Mouse (Mus musculus) hindbrain, embryonic 13.5 days (tissue): ENCODE data around the gene Bbs7. TPM values are rescaled to one million over a fixed set of nuclear protein-coding genes. Genes with fewer than 3 reads are reported as not detected.

Experiments
- ATAC-seq: fragments of 200-750 bp; cut with Nextera tagmentation; 2 replicates; pipeline ENCODE4 v1.8.0; 2017; ENCODE audit warnings: moderate TSS enrichment; ENCODE audit not compliant: low FRiP score
- H3K27ac ChIP-seq: fragments of 300-500 bp; sonication (generic); 2 replicates; pipeline ENCODE4 v1.5.1; 2015; ENCODE audit warnings: inconsistent platforms, mild to moderate bottlenecking, moderate library complexity
- H3K27me3 ChIP-seq: fragments of 300-500 bp; sonication (generic); 2 replicates; pipeline ENCODE4 v1.6.1; 2015; ENCODE audit warnings: mild to moderate bottlenecking, inconsistent platforms
- H3K36me3 ChIP-seq: fragments of 300-500 bp; sonication (generic); 2 replicates; pipeline ENCODE4 v1.6.1; 2015; ENCODE audit warnings: mild to moderate bottlenecking, inconsistent platforms
- H3K4me1 ChIP-seq: fragments of 300-500 bp; sonication (generic); replicated peaks from 2 replicates; pipeline ENCODE4 v1.6.1; 2015; ENCODE audit warnings: inconsistent platforms
- H3K4me2 ChIP-seq: fragments of 300-500 bp; sonication (generic); 2 replicates; pipeline ENCODE4 v1.6.1; 2015; ENCODE audit warnings: inconsistent platforms, mild to moderate bottlenecking, moderate library complexity
- H3K4me3 ChIP-seq: fragments of 300-500 bp; sonication (generic); 2 replicates; pipeline ENCODE4 v1.5.1; 2015; ENCODE audit warnings: mild to moderate bottlenecking, inconsistent platforms
- H3K9ac ChIP-seq: fragments of 300-500 bp; sonication (generic); 2 replicates; pipeline ENCODE4 v1.6.1; 2015; ENCODE audit warnings: mild to moderate bottlenecking, inconsistent platforms
- H3K9me3 ChIP-seq: fragments of 300-500 bp; sonication (generic); 2 replicates; pipeline ENCODE4 v1.6.1; 2016; ENCODE audit warnings: inconsistent platforms
- WGBS: fragments of 180-500 bp; shearing (Covaris S2); methylation state at CpG from one replicate; pipeline ENCODE4 v1.1.7; 2015; 5-methylcytosine and 5-hydroxymethylcytosine counted together
- polyA plus RNA-seq: library from polyadenylated mRNA; unstranded; fragments of >200 nt; fragmentation: Nextera tagmentation; extraction: Ambion mirVana; gene quantifications from 2 replicates; pipeline ENCODE4 v1.2.1, GENCODE M21; 2015

Bbs7 gene
- polyA plus RNA-seq, 1 experiment from 2014 or later, result 21.7 TPM

DNA sequence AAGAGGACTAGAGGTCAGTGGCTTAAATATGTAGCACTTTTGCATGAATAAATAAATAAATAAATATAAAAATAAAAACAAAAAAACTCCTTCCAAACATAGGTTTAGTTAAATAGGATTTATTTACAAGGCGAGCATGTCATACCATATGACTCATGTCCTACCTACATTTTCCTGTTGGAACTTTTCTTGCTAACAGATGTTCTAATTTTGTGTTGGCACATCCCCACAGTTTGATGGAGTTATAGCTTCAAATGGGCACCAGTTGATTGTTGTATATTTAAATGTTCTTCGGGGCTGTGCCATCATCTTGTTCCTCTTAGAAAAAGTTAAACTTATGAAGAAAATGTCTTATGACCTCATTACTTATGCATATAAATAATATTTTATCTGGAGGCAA is 71.9 kb downstream of the Bbs7 start:
- WGBS, result 93% methylated on average over 2 of the region's 2 CpGs
- no peaks in the 10 kb centered on the region for H3K36me3 ChIP-seq
- no peak overlapping the region for H3K9ac ChIP-seq
- no peak overlapping the region for H3K4me3 ChIP-seq
- H3K27me3 ChIP-seq, result no peaks in the 10 kb centered on the region
- H3K9me3 ChIP-seq, result no peaks in the 10 kb centered on the region
- no peak overlapping the region for H3K27ac ChIP-seq
- no peak overlapping the region for H3K4me2 ChIP-seq
- no peaks in the 10 kb centered on the region for H3K4me1 ChIP-seq
- ATAC-seq, result no peak

DNA sequence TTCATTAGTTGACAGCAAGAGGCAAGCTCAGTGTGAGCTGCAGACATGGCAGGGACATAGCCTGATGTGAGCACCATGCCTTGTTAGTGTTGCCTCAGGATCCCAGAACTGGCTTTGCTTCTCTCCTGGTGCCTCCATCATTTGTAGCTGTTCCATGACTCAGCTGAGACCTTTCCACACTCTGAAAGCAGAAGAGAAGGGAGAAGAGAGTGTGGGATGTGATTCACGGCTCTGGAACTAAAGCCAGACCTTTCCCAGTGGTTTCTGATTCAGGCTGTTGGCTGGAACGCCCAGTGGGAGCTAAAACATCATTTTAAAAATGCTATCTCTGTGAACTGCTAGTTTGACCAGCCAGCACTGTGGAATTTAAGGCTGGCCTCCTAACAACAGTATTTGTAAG is 72.5 kb downstream of the Bbs7 start:
- Histone ChIP-seq H3K36me3 (no peaks in the 10 kb centered on the region), H3K27ac (no peak overlapping the region), H3K9me3 (no peaks in the 10 kb centered on the region), H3K4me2 (no peak overlapping the region), H3K27me3 (no peaks in the 10 kb centered on the region), H3K9ac (no peak overlapping the region), H3K4me3 (no peak overlapping the region), H3K4me1 (no peaks in the 10 kb centered on the region)
- WGBS, result 71% methylated on average over 2 of the region's 2 CpGs
- ATAC-seq, result no peak

DNA sequence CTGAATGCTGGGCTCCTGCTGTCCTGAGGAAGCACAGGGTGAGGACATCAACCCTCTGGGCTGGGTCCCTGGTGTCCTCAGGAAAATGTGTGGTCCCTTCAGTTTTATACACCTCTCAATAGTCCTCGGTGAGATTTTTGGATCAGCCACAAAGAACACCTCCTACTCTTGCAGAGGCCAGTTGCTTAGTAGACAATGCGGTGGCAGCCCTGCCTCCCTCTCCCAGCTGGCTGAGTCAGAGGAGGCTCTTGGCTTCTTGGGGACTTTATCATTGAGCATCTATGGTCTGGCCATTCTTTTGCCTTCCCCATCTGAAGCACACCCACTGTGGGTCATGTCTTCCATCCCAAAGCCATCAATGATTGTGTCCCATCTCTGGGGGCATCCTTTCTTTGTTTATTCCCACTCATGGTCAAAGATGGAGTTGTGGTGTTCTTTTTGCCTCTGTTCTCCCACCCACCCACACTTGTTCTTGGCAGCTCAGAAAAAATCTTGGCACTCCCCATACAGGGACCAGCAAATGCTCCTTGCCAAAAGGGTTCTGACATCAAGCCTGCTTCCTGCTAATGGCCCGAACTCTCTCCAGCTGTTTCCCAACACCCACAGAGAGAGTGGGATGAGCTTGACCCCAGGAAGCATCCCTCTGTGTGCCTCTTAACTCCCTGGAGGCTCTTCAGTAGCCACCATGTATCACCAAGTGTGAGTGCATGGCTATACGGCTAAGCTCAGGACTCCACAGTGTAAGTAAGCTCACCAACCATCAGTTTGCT is 75.4 kb downstream of the Bbs7 start:
- H3K4me3 ChIP-seq, result no peak overlapping the region
- H3K27me3 ChIP-seq, result peaks cover 6% of the 10 kb centered on the region
- ATAC-seq, result no peak
- H3K36me3 ChIP-seq, result no peaks in the 10 kb centered on the region
- no peaks in the 10 kb centered on the region for H3K4me1 ChIP-seq
- H3K9me3 ChIP-seq, result no peaks in the 10 kb centered on the region
- H3K4me2 ChIP-seq, result no peak overlapping the region
- H3K27ac ChIP-seq, result no peak overlapping the region
- H3K9ac ChIP-seq, result no peak overlapping the region
- WGBS, result 89% methylated on average over 4 of the region's 4 CpGs

DNA sequence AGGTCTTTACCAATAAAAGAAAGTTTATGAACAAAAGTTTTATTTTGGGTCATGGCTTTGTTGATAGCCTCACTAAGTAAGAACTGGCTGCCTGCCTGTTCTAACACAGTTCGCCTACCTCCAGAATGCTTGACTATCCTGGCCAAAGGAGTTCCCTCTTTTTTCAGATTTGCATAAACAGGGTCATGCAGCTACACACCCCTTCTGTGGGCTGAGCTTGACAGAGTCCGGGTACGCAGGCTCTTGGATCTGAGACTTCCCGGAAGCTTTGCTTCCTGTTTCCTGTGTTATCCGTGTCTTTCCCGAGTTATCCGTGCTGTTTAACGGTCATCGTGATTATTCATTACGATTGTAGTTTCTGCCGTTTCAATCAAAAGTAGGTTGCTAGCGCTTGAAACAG is 77.2 kb downstream of the Bbs7 start:
- Histone ChIP-seq H3K4me1 (peaks cover 7% of the 10 kb centered on the region; the same call in 1 of the 2 replicates), H3K9me3 (no peaks in the 10 kb centered on the region), H3K27me3 (peaks cover 21% of the 10 kb centered on the region), H3K9ac (no peak overlapping the region), H3K27ac (no peak overlapping the region), H3K4me3 (no peak overlapping the region), H3K4me2 (no peak overlapping the region), H3K36me3 (no peaks in the 10 kb centered on the region)
- WGBS, result 91% methylated on average over 12 of the region's 12 CpGs
- ATAC-seq, result no peak

DNA sequence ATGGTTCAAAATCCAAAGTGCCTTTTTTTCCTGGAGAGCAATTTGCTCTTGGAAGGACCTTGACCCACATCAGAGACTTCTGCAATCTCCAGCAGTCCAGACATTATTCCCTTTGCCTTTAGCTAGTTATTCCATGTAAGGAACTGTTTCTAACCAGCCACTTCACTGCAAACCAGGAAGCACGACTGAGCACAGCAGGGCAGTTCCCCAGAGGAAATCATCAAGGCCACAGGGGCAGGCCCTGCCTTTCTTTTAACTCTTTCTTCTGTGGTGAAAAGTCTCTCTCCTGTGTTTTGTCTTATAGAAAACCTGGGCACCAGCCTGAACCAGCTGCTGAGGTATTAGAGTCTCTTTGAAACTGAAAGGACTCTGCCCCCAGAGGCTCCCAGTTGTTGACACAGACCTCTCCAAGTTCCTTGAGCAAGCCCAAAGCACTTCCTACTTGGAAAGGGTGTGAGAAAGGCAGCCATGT is 80.0 kb downstream of the Bbs7 start:
- 0% methylated on average over 1 of the region's 1 CpGs for WGBS
- H3K4me3 ChIP-seq, result no peak overlapping the region

DNA sequence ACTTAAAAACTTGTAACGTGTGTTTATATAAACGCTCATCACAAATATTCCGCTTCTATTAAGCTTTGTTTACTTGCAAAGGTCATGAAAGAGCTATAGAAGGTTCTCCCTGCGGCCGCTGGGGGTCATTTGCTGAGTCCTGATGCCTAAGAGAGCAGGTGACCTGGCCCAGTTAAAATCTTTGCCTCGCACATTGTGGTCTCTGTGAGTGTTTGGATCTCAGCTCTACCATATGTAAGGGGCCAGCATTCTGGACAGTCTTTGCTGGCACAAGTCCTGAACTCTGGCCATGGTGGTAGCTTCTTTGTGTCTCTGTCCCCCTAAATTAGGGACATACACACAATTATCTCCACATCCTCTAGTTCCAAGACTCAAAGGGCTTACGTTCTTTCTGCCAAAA is 80.5 kb downstream of the Bbs7 start:
- WGBS, result 48% methylated on average over 7 of the region's 7 CpGs
- H3K9ac ChIP-seq, result no peak overlapping the region
- no peaks in the 10 kb centered on the region for H3K9me3 ChIP-seq
- ATAC-seq, result no peak
- no peaks in the 10 kb centered on the region for H3K36me3 ChIP-seq
- H3K27me3 ChIP-seq, result peaks cover 25% of the 10 kb centered on the region
- peaks cover 7% of the 10 kb centered on the region; the same call in 1 of the 2 replicates for H3K4me1 ChIP-seq
- no peak overlapping the region for H3K4me3 ChIP-seq
- no peak overlapping the region for H3K4me2 ChIP-seq
- no peak overlapping the region for H3K27ac ChIP-seq

More for the DNA sequence above, 80.0 kb downstream of the Bbs7 start:
- Histone ChIP-seq H3K9ac (no peak overlapping the region), H3K4me1 (peaks cover 7% of the 10 kb centered on the region; the same call in 1 of the 2 replicates), H3K9me3 (no peaks in the 10 kb centered on the region), H3K36me3 (no peaks in the 10 kb centered on the region), H3K27me3 (peaks cover 25% of the 10 kb centered on the region), H3K4me2 (no peak overlapping the region), H3K27ac (no peak overlapping the region)
- ATAC-seq, result no peak

DNA sequence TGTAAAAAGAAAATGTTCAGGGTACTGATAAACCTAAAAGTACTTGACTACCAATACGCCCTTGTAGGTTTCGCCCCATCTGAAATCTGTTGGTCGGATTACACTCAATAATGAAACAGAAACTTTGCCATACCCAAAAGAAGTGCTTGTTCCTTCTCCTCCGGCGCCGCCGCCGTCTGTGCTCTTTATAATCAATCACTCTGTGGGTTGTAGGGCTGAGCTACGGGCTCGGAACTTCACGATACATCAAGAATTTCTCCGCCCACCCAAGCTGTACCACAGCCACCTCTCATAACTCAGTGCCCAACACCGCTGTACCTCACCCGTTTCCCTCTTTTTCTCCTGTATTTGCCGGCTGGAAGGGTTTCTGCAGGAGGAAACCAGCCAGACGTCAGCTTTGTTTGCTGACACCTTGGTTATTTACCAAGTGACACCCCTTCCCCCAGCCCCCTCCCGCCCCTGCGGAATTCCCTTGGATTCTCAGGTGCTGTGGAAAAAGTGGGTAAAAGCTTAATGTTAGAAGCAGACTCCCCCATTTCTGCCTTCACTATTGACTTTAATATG is 81.2 kb downstream of the Bbs7 start:
- H3K36me3 ChIP-seq, result no peaks in the 10 kb centered on the region
- H3K4me3 ChIP-seq, result peak overlapping the region; percentile 24

DNA sequence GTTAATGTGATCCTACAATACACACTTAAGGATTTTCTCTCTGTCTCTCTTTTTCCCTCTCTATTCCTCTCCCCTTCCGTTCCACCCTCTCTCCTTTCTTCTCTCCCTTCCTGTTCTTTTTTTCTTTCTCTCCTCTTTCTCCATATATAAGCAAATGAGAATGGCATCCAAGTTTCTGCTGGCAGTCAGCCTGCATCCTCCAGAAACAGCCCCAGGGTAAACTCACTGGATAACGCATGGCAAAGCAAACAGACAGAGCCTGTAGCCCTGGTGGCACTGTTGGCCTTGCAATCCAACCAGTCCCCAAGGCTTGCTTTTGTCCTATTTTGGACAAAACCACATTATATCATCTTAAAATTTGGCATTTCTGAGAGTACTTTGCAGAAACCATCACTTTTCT is 82.0 kb downstream of the Bbs7 start:
- peaks cover 7% of the 10 kb centered on the region; the same call in 1 of the 2 replicates for H3K4me1 ChIP-seq
- 35% methylated on average over 2 of the region's 2 CpGs for WGBS
- no peaks in the 10 kb centered on the region for H3K9me3 ChIP-seq
- H3K4me3 ChIP-seq, result no peak overlapping the region
- H3K27me3 ChIP-seq, result peaks cover 25% of the 10 kb centered on the region
- no peaks in the 10 kb centered on the region for H3K36me3 ChIP-seq
- no peak overlapping the region for H3K4me2 ChIP-seq
- H3K27ac ChIP-seq, result no peak overlapping the region
- ATAC-seq, result no peak
- H3K9ac ChIP-seq, result no peak overlapping the region

More for the DNA sequence above, 81.2 kb downstream of the Bbs7 start:
- H3K4me2 ChIP-seq, result peak overlapping the region; percentile 44
- no peaks in the 10 kb centered on the region for H3K9me3 ChIP-seq
- peak overlapping the region; percentile 59; the same call in 1 of the 2 replicates for H3K9ac ChIP-seq
- no peak overlapping the region for H3K27ac ChIP-seq
- H3K4me1 ChIP-seq, result peaks cover 7% of the 10 kb centered on the region; the same call in 1 of the 2 replicates
- ATAC-seq, result no peak
- H3K27me3 ChIP-seq, result peaks cover 25% of the 10 kb centered on the region
- 11% methylated on average over 18 of the region's 18 CpGs for WGBS

DNA sequence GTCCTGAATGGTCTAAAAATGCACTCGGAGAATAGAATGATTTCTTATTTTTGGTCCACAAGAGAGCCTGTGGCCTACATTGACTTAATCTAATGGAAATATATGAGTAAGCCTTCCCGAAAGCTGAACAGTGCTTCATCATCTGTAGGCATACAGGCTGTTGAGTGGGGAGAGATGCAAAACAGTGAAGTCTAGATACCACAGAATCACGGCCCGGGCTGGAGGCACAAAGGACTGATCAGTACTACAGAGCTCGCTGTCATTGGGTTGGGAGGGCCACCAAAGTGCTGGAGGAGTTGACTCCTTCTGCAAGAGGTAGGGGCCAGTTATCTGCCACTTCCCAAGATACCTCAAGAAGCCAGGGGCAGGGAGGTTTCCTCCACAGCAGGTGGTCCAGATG is 82.5 kb downstream of the Bbs7 start:
- Histone ChIP-seq H3K4me2 (no peak overlapping the region), H3K27me3 (peaks cover 25% of the 10 kb centered on the region), H3K9ac (no peak overlapping the region), H3K4me1 (peaks cover 7% of the 10 kb centered on the region; the same call in 1 of the 2 replicates), H3K36me3 (no peaks in the 10 kb centered on the region), H3K9me3 (no peaks in the 10 kb centered on the region), H3K27ac (no peak overlapping the region), H3K4me3 (no peak overlapping the region)
- 78% methylated on average over 5 of the region's 5 CpGs for WGBS
- ATAC-seq, result no peak

DNA sequence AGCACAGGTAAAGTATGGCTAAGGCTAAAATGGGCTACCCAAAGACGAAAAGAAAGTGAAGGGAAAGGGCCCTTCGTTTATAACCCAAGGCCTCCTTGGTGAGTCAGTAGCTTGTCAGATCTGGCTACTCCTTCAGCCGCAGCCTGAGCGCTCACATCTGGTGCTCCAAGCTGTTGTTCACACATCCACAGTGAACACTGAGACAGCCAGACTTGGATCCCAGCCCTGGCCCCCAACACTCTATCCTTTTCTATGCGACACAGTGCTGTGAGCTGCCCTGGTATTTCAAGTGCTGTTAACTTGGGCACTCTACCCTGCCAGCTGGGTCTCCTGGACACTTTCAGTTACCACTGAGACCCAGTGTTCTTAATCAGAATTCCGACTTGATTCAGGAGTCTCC is 82.9 kb downstream of the Bbs7 start:
- H3K27me3 ChIP-seq, result peaks cover 25% of the 10 kb centered on the region
- 93% methylated on average over 6 of the region's 6 CpGs for WGBS
- H3K4me3 ChIP-seq, result no peak overlapping the region
- H3K9me3 ChIP-seq, result no peaks in the 10 kb centered on the region
- no peak for ATAC-seq
- H3K4me2 ChIP-seq, result no peak overlapping the region
- H3K27ac ChIP-seq, result no peak overlapping the region
- H3K36me3 ChIP-seq, result no peaks in the 10 kb centered on the region
- no peak overlapping the region for H3K9ac ChIP-seq
- H3K4me1 ChIP-seq, result peaks cover 7% of the 10 kb centered on the region; the same call in 1 of the 2 replicates

DNA sequence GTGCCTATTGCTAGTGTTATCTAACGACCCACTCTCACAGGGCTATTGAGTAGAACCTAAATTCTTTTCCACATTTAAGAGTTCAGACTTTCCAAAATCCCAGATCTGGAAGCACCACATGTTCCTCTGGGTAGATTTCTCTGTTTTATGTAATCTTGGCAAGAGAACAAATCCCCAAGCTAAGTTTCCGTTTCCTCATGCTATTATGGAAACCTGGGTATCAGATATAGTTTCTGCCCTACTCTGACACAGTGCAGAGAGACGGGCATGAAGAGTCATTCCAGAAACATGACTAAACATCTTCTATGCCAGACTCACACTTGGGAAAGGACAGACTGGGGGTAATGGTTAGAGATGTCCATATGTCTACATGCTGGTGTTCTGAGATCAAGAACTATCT is 88.8 kb downstream of the Bbs7 start:
- Histone ChIP-seq H3K9me3 (no peaks in the 10 kb centered on the region), H3K27ac (no peak overlapping the region), H3K36me3 (no peaks in the 10 kb centered on the region), H3K4me3 (no peak overlapping the region), H3K4me1 (peaks cover 14% of the 10 kb centered on the region), H3K27me3 (peaks cover 40% of the 10 kb centered on the region), H3K4me2 (no peak overlapping the region), H3K9ac (no peak overlapping the region)
- ATAC-seq, result no peak
- WGBS, result 90% methylated on average over 3 of the region's 3 CpGs
